Mouse (Mus musculus) embryonic facial prominence, embryonic 11.5 days (tissue): ENCODE measurements around the gene Svip. TPM values are rescaled to one million over a fixed set of nuclear protein-coding genes. Genes with fewer than 3 reads are reported as not detected.
A peak's percentile ranks its signal among the peaks of the same experiment; 100 is the strongest.

Experiments
- ATAC-seq: fragments of 200-750 bp; cut with Nextera tagmentation; replicated peaks from 2 replicates; pipeline ENCODE4 v1.8.0; 2017; ENCODE audit warnings: low read depth; ENCODE audit not compliant: insufficient number of reproducible peaks, low FRiP score, low TSS enrichment
- DNase-seq: peaks from one replicate; pipeline ENCODE4 v3.0.0-alpha.2; 2015; ENCODE audit warnings: low spot score
- H3K27ac ChIP-seq: fragments of 300-500 bp; sonication (generic); replicated peaks from 2 replicates; pipeline ENCODE4 v1.5.1; 2014; ENCODE audit warnings: mild to moderate bottlenecking, low read depth, low read length, control low read depth
- H3K27me3 ChIP-seq: fragments of 300-500 bp; sonication (generic); 2 replicates; pipeline ENCODE4 v1.6.1; 2014; ENCODE audit warnings: mild to moderate bottlenecking, low read length, moderate library complexity, mixed read lengths; ENCODE audit not compliant: control insufficient read depth, insufficient read depth
- H3K36me3 ChIP-seq: fragments of 300-500 bp; sonication (generic); replicated peaks from 2 replicates; pipeline ENCODE4 v1.6.1; 2014; ENCODE audit warnings: low read depth, mild to moderate bottlenecking, low read length, moderate library complexity, mixed read lengths; ENCODE audit not compliant: control insufficient read depth, insufficient read depth
- H3K4me1 ChIP-seq: fragments of 300-500 bp; sonication (generic); 2 replicates; pipeline ENCODE4 v1.6.1; 2014; ENCODE audit warnings: low read length, mixed read lengths; ENCODE audit not compliant: control insufficient read depth, insufficient read depth
- H3K4me2 ChIP-seq: fragments of 300-500 bp; sonication (generic); 2 replicates; pipeline ENCODE4 v1.6.1; 2014; ENCODE audit warnings: low read depth, mild to moderate bottlenecking, control low read depth, low read length, moderate library complexity
- H3K4me3 ChIP-seq: fragments of 300-500 bp; sonication (generic); 2 replicates; pipeline ENCODE4 v1.5.1; 2014; ENCODE audit warnings: low read depth, low read length, control low read depth
- H3K9ac ChIP-seq: fragments of 300-500 bp; sonication (generic); replicated peaks from 2 replicates; pipeline ENCODE4 v1.6.1; 2014; ENCODE audit warnings: mild to moderate bottlenecking, control low read depth, low read length
- H3K9me3 ChIP-seq: fragments of 300-500 bp; sonication (generic); replicated peaks from 2 replicates; pipeline ENCODE4 v1.6.1; 2016; ENCODE audit warnings: mild to moderate bottlenecking, low read length, inconsistent platforms, mixed read lengths; ENCODE audit not compliant: control insufficient read depth
- WGBS: fragments of 180-500 bp; shearing (Covaris S2); extraction: QIAGEN DNeasy Blood & Tissue Kit; methylation state at CpG from one replicate; pipeline ENCODE4 v1.1.7; 2014; 5-methylcytosine and 5-hydroxymethylcytosine counted together
- polyA plus RNA-seq: library from polyadenylated mRNA; unstranded; fragments of >200 nt; fragmentation: Nextera tagmentation; extraction: Ambion mirVana; gene quantifications from 2 replicates; pipeline ENCODE4 v1.2.1, GENCODE M21; 2014

The Svip gene
- polyA plus RNA-seq, 1 experiment from 2014 or later, result 11.1 TPM

GRCm38 (mm10) chr7:52007138-52007537 is 1.3 kb upstream of the Svip start:
- H3K36me3 ChIP-seq, result no peaks in the 10 kb centered on the region
- DNase-seq, result no peak
- no peak overlapping the region for H3K9ac ChIP-seq
- 88% methylated on average over 2 of the region's 2 CpGs for WGBS
- H3K27me3 ChIP-seq, result no peaks in the 10 kb centered on the region
- no peaks in the 10 kb centered on the region for H3K4me1 ChIP-seq
- H3K4me3 ChIP-seq, result no peak overlapping the region
- no peaks in the 10 kb centered on the region for H3K9me3 ChIP-seq
- no peak overlapping the region for H3K4me2 ChIP-seq
- no peak overlapping the region for H3K27ac ChIP-seq
- ATAC-seq, result no peak

- peak; percentile 69 for DNase-seq
- Histone ChIP-seq H3K27ac (no peak overlapping the region), H3K27me3 (no peaks in the 10 kb centered on the region), H3K9ac (no peak overlapping the region), H3K36me3 (no peaks in the 10 kb centered on the region), H3K4me2 (peak overlapping the region; percentile 76), H3K4me1 (no peaks in the 10 kb centered on the region), H3K9me3 (no peaks in the 10 kb centered on the region), H3K4me3 (peak overlapping the region; percentile 55)
- no peak; the same call in 1 of the 2 replicates for ATAC-seq
- 1% methylated on average over 9 of the region's 9 CpGs for WGBS
Observed at GRCm38 (mm10) chr7:52006296-52006630, 445 bp upstream of the Svip start.

DNA sequence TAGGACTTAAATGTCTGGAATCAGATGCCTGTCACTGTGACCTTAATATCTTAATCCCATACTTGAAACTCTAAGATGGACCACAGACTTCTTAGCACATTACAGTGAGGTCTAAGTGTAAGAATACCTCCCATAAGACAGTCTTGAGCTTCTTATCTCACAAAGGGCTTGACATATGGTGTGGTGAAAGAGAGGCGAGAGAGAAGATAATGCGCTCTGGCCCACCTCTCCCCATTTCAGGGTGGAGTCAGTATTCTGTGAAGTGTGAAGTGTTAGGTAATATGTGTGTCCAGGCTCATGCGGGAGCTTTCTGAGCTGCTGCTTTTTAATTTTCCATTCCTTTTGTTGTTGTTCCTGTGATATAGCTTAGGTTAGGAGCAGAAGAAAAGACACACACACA is 14.8 kb downstream of the Svip start:
- 89% methylated on average over 3 of the region's 3 CpGs for WGBS
- no peak overlapping the region for H3K27ac ChIP-seq
- H3K4me2 ChIP-seq, result no peak overlapping the region
- no peaks in the 10 kb centered on the region for H3K27me3 ChIP-seq
- no peak overlapping the region for H3K4me3 ChIP-seq
- H3K4me1 ChIP-seq, result no peaks in the 10 kb centered on the region; the same call in 1 of the 2 replicates
- no peaks in the 10 kb centered on the region for H3K9me3 ChIP-seq
- DNase-seq (no peak), ATAC-seq (no peak)
- H3K36me3 ChIP-seq, result no peaks in the 10 kb centered on the region
- H3K9ac ChIP-seq, result no peak overlapping the region

DNA sequence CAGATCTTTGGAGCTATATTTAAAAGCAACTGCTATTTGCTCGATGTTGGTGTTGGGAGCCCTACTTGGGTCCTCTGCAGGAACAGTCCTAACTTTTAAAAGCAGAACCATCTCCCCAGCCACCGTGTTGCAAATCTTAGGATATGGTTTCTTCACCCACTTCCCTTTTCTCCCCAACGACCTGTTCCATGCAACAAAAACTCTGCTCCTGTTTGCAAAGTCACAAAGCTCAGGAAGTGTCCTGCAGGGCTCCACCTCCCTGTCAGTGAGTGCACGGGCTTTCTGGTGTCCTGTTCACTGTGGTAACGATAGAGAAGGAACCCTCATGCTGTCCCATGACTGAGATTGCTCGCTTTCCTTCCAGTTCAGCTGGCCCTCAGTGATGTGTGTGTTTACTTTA is 18.9 kb downstream of the Svip start:
- Histone ChIP-seq H3K27me3 (no peaks in the 10 kb centered on the region), H3K4me1 (no peaks in the 10 kb centered on the region; the same call in 1 of the 2 replicates), H3K9ac (no peak overlapping the region), H3K4me3 (no peak overlapping the region), H3K36me3 (no peaks in the 10 kb centered on the region), H3K9me3 (no peaks in the 10 kb centered on the region), H3K27ac (no peak overlapping the region), H3K4me2 (no peak overlapping the region)
- 72% methylated on average over 6 of the region's 6 CpGs for WGBS
- ATAC-seq (no peak), DNase-seq (no peak)

GRCm38 (mm10) chr7:51985763-51986162 is 20.1 kb downstream of the Svip start:
- DNase-seq (no peak), ATAC-seq (no peak)
- H3K4me1 ChIP-seq, result no peaks in the 10 kb centered on the region; the same call in 1 of the 2 replicates
- no peaks in the 10 kb centered on the region for H3K36me3 ChIP-seq
- H3K27ac ChIP-seq, result no peak overlapping the region
- no peaks in the 10 kb centered on the region for H3K27me3 ChIP-seq
- no peaks in the 10 kb centered on the region for H3K9me3 ChIP-seq
- H3K9ac ChIP-seq, result no peak overlapping the region
- WGBS, result 79% methylated on average over 6 of the region's 6 CpGs
- no peak overlapping the region for H3K4me2 ChIP-seq
- H3K4me3 ChIP-seq, result no peak overlapping the region

GRCm38 (mm10) chr7:51982303-51982702 is 23.5 kb downstream of the Svip start:
- no peak overlapping the region for H3K4me3 ChIP-seq
- H3K9me3 ChIP-seq, result no peaks in the 10 kb centered on the region
- H3K9ac ChIP-seq, result no peak overlapping the region
- DNase-seq, result no peak
- WGBS, result 18% methylated on average over 1 of the region's 1 CpGs
- H3K27me3 ChIP-seq, result no peaks in the 10 kb centered on the region
- no peak overlapping the region for H3K27ac ChIP-seq
- H3K4me2 ChIP-seq, result no peak overlapping the region
- peak; percentile 72 for ATAC-seq
- no peaks in the 10 kb centered on the region; the same call in 1 of the 2 replicates for H3K4me1 ChIP-seq
- H3K36me3 ChIP-seq, result no peaks in the 10 kb centered on the region

DNA sequence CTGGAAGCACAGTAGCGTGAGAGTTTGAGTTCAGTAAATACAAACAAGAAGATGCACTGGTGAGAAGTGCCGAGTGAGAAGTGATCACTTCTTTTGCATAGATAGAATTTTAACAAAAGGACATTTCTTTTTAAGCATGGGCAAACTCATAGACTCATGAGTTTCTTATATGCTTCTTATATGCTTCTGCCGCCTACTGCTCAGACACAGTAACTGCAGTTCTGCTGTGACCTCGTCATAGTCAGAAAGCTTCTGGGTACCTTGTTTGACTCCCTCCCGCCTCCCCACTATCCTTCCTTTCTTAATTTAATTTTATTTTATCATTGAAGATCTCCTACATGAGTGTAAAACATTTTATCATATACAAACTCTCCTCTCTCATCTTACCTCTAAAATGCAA is 26.5 kb downstream of the Svip start:
- Histone ChIP-seq H3K36me3 (no peaks in the 10 kb centered on the region), H3K9me3 (no peaks in the 10 kb centered on the region), H3K4me1 (no peaks in the 10 kb centered on the region), H3K27ac (no peak overlapping the region), H3K9ac (no peak overlapping the region), H3K4me2 (no peak overlapping the region), H3K4me3 (no peak overlapping the region), H3K27me3 (no peaks in the 10 kb centered on the region)
- ATAC-seq, result no peak
- WGBS, result 42% methylated on average over 5 of the region's 5 CpGs
- peak; percentile 34 for DNase-seq

GRCm38 (mm10) chr7:51975181-51975580 is 30.6 kb downstream of the Svip start:
- 69% methylated on average over 6 of the region's 6 CpGs for WGBS
- no peak overlapping the region for H3K27ac ChIP-seq
- no peaks in the 10 kb centered on the region for H3K4me1 ChIP-seq
- H3K4me3 ChIP-seq, result no peak overlapping the region
- H3K4me2 ChIP-seq, result no peak overlapping the region
- DNase-seq, result no peak
- H3K36me3 ChIP-seq, result no peaks in the 10 kb centered on the region
- H3K9ac ChIP-seq, result no peak overlapping the region
- H3K27me3 ChIP-seq, result no peaks in the 10 kb centered on the region
- no peaks in the 10 kb centered on the region for H3K9me3 ChIP-seq
- ATAC-seq, result no peak
